Mouse (Mus musculus) cortical plate, adult 2 months (tissue): Measurements from ENCODE around the gene Acrbp.

Experiments used
- CTCF ChIP-seq: fragments of 200-500 bp; IDR thresholded peaks from 2 replicates; pipeline ENCODE4 v1.5.1; 2011; ENCODE audit warnings: mild to moderate bottlenecking, control low read depth, low read length; ENCODE audit not compliant: insufficient read depth; ENCODE audit errors: extremely low read depth
- POLR2A ChIP-seq: fragments of 200-500 bp; IDR thresholded peaks from 2 replicates; pipeline ENCODE4 v1.6.1; 2011; ENCODE audit warnings: mild to moderate bottlenecking, low read length, control low read depth; ENCODE audit not compliant: insufficient read depth; ENCODE audit errors: extremely low read depth

DNA sequence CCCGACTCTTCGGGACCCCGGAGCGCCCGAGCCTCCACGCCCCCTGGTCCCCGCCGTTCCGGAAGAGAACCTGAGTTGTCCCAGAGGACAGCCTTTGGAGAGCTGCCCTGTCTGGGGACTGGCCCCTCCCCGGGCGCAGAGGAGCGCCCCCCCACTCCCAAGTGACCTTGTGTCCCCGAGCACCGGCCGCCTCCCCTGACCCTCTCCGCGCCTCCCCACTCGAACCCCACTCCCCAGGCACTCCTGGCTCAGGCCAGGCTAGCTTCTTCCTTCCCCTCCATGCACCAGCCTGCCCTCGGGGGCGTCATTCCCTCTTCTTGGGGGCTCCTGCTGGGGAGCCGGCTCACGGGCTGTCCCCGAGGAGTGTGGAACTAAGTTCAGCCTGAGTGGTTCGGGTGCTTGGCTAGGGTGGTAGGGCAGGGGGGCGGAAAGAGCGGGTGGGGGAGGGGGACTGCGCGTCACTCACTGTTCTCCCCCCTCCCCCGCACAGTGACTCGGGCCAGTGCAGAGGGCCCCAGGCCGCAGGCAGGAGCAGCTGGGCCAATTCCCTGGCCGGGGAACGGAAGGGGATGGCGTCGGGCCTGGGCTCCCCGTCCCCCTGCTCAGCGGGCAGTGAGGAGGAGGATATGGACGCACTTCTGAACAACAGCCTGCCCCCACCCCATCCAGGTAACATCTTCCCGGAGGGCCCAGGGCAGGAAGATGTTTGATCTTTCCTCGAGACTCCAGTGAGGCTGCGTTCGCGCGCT is 47.3 kb downstream of the Acrbp start:
- TF ChIP-seq POLR2A = no peak
- no peak for TF ChIP-seq CTCF
